Mouse (Mus musculus) hindbrain, embryonic 15.5 days (tissue): ENCODE data around the gene Prdm16. TPM values are rescaled to one million over a fixed set of nuclear protein-coding genes. Genes with fewer than 3 reads are reported as not detected.
A peak's percentile ranks its signal among the peaks of the same experiment; 100 is the strongest.

ENCODE experiments used
- ATAC-seq: fragments of 200-750 bp; cut with Nextera tagmentation; 2 replicates; pipeline ENCODE4 v1.8.0; 2017; ENCODE audit warnings: low read depth, moderate number of reproducible peaks, moderate TSS enrichment; ENCODE audit not compliant: low FRiP score
- H3K27ac ChIP-seq: fragments of 300-500 bp; sonication (generic); replicated peaks from 2 replicates; pipeline ENCODE4 v1.5.1; 2015; ENCODE audit warnings: mild to moderate bottlenecking, inconsistent platforms
- H3K27me3 ChIP-seq: fragments of 300-500 bp; sonication (generic); 2 replicates; pipeline ENCODE4 v1.6.1; 2015; ENCODE audit warnings: control low read depth, inconsistent platforms
- H3K36me3 ChIP-seq: fragments of 300-500 bp; sonication (generic); 2 replicates; pipeline ENCODE4 v1.6.1; 2015; ENCODE audit warnings: control low read depth, inconsistent platforms
- H3K4me1 ChIP-seq: fragments of 300-500 bp; sonication (generic); replicated peaks from 2 replicates; pipeline ENCODE4 v1.6.1; 2015; ENCODE audit warnings: control low read depth, inconsistent platforms
- H3K4me2 ChIP-seq: fragments of 300-500 bp; sonication (generic); 2 replicates; pipeline ENCODE4 v1.6.1; 2015; ENCODE audit warnings: moderate library complexity, mild to moderate bottlenecking, inconsistent platforms
- H3K4me3 ChIP-seq: fragments of 300-500 bp; sonication (generic); 2 replicates; pipeline ENCODE4 v1.5.1; 2015; ENCODE audit warnings: mild to moderate bottlenecking, inconsistent platforms
- H3K9ac ChIP-seq: fragments of 300-500 bp; sonication (generic); 2 replicates; pipeline ENCODE4 v1.6.1; 2015; ENCODE audit warnings: inconsistent platforms
- H3K9me3 ChIP-seq: fragments of 300-500 bp; sonication (generic); 2 replicates; pipeline ENCODE4 v1.6.1; 2016; ENCODE audit warnings: control low read depth, inconsistent platforms
- WGBS: fragments of 180-500 bp; shearing (Covaris S2); methylation state at CpG from one replicate; pipeline ENCODE4 v1.1.7; 2015; 5-methylcytosine and 5-hydroxymethylcytosine counted together
- polyA plus RNA-seq: library from polyadenylated mRNA; unstranded; fragments of >200 nt; fragmentation: Nextera tagmentation; extraction: Ambion mirVana; gene quantifications from 2 replicates; pipeline ENCODE4 v1.2.1, GENCODE M21; 2015

Gene Prdm16
- polyA plus RNA-seq, 1 experiment from 2014 or later, result 16.2 TPM

DNA sequence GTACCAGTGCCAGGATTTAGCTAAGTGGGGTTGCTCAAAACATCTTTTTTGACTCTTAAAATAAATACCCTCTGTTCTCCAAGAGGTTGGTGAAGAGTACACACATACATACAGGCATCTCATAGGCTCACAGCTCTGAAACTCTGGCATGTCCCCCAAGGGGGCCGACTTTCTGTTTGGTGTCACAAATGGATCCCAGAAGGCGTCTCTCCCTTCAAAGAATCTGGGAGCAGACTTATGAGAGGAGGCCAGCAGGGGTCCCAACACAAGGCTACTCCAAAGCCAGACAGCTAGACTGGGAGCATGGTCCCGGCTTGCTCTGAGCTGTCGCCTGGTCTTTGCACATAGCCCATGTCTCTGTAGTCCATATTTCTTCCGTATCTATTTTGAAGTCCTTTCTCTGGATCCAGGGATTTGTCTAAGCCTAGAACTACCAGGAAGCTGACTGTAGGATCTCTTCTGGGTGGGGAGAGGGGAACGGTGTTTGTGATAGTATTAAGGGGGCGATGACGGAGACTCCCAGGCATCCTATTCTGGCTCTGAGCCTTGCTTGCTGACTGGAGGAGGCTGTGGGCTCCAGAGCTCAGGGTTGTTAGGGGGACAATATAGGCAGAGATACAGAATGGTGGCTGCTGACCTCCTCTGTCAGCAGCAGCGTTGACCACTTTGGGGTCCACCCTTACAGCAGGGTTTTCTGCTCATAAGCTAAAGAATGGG, 156.0 kb downstream of the Prdm16 start:
- Histone ChIP-seq H3K27ac (no peak overlapping the region), H3K36me3 (no peaks in the 10 kb centered on the region), H3K9me3 (no peaks in the 10 kb centered on the region), H3K9ac (no peak overlapping the region), H3K4me3 (no peak overlapping the region), H3K27me3 (peaks cover 76% of the 10 kb centered on the region), H3K4me2 (no peak overlapping the region), H3K4me1 (0 out of 2 replicates have a peak, but pooled peaks cover 6% of the 10 kb centered on the region)
- 80% methylated on average over 9 of the region's 9 CpGs for WGBS
- ATAC-seq, result no peak

DNA sequence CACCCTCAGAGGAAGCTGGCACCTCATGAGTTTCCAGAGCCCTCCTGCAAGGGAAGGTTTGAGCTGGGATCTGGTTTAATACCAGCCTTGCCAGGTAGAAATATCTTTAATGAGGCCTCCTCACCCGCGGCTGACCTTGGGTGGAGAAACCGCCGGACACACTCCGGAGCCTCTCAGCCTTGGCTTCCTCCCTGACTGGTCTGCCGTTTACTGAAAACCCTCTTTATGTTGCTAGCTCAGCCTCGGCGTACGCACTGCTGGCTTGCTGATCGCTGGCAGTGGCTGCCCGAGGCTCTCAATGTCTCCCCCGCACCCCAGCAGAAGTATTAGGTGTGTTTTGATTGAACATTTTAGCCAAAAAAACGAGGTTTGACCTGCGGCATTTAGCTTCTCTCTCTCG, 156.5 kb downstream of the Prdm16 start:
- ATAC-seq, result no peak
- WGBS, result 70% methylated on average over 15 of the region's 15 CpGs
- H3K4me2 ChIP-seq, result no peak overlapping the region

DNA sequence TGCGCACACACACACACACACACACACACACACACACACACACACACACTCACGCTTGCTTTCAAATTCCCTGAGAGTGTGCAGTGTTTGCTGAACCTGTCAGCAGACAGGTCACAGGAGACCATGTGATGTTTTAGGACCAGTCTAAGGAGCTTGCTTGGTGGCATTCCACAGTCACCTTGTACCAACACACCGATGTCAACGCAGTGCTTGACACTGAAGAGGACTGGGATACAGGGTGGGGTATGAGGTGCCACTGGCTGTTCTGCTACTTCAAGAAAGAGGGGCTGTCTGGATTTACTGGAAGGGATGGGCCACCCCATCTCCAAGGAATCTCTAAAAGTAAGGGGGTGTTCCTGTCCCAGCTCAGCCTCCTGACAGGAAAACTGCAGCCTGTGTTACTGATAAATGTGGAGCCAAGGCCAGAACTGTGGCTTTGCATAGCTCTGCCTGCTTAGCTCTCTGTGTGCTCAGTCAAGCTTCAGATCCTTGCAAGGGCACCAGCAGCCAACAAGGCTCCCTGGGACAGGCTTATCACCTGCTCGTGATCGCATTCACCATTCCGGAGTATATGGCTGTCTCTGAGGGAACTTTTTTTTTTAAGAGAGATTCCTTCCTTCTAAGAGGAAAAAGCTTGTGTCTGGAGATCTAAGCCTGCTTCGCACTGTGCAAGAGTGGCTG, 157.6 kb downstream of the Prdm16 start:
- Histone ChIP-seq H3K4me3 (no peak overlapping the region), H3K27ac (no peak overlapping the region), H3K9ac (no peak overlapping the region), H3K4me2 (no peak overlapping the region), H3K36me3 (no peaks in the 10 kb centered on the region), H3K9me3 (no peaks in the 10 kb centered on the region), H3K4me1 (0 out of 2 replicates have a peak, but pooled peaks cover 6% of the 10 kb centered on the region), H3K27me3 (peaks cover 87% of the 10 kb centered on the region)
- ATAC-seq, result no peak
- WGBS, result 90% methylated on average over 8 of the region's 8 CpGs

More for the DNA sequence above, 156.5 kb downstream of the Prdm16 start:
- H3K4me1 ChIP-seq, result 0 out of 2 replicates have a peak, but pooled peaks cover 6% of the 10 kb centered on the region
- H3K9me3 ChIP-seq, result no peaks in the 10 kb centered on the region
- peaks cover 81% of the 10 kb centered on the region for H3K27me3 ChIP-seq
- H3K4me3 ChIP-seq, result no peak overlapping the region
- H3K9ac ChIP-seq, result no peak overlapping the region
- no peak overlapping the region for H3K27ac ChIP-seq
- H3K36me3 ChIP-seq, result no peaks in the 10 kb centered on the region

DNA sequence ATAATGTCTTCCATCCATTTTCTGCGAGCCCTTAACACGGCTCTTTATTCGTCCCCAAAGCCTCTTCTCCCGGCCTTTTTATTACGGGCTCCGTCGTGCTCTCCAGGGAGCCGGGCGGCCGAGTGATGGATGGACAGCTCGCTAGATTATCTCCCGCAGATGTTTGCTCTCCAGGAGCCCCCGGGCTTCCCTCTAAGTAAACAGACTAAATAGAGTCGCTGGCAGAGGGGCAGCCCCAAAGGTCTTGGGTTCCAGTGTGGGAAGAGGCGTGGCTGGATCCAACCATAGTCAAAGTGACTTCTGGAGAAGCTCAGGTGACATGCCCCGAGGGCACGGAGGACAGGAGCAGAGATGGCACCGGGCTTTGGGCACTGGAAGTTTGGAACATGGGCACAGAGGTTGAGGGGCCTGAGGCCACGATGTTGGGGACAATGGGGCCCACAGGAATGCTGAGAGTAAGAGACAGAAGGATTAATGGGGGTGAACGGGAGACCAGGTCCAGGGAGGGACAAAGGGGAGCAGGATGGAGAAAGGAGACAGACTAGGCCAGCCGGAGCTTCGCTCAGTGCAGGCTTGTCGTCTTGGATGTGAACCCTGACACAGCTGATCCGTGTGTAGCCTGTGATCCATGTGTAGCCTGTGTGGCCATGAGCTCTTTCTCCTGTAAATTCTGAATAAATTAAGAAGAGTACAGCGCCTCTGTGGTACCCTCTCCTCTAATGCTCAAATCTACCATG, 162.9 kb downstream of the Prdm16 start:
- Histone ChIP-seq H3K36me3 (no peaks in the 10 kb centered on the region), H3K27ac (no peak overlapping the region), H3K4me3 (no peak overlapping the region), H3K27me3 (peaks cover 79% of the 10 kb centered on the region), H3K9me3 (no peaks in the 10 kb centered on the region), H3K4me1 (peaks cover 31% of the 10 kb centered on the region), H3K9ac (no peak overlapping the region), H3K4me2 (no peak overlapping the region)
- ATAC-seq, result peak; percentile 10; the same call in 1 of the 2 replicates
- 13% methylated on average over 25 of the region's 25 CpGs for WGBS

DNA sequence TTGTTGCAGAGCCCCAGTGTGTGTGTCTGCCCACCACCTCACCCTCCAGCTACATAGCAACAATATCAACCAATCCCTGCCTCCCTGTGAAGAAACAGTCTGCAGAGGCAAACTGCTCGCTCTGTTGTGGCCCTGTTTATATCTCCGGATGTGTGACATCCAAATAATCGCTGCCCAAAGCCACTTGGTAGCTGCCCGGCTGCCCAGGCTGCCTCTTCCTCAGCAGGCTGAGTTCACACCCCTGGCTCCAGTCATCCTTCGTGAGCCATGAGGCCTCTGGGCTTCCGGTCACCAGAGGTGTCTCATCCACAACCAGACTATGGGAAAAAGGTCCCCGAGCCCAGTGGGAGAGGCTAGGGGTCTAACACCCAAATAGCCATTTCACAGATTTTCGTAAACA, 164.1 kb downstream of the Prdm16 start:
- WGBS, result 24% methylated on average over 8 of the region's 8 CpGs
- Histone ChIP-seq H3K9me3 (no peaks in the 10 kb centered on the region), H3K27ac (peak overlapping the region; percentile 36), H3K9ac (no peak overlapping the region), H3K4me1 (peaks cover 31% of the 10 kb centered on the region), H3K27me3 (peaks cover 79% of the 10 kb centered on the region), H3K36me3 (no peaks in the 10 kb centered on the region), H3K4me3 (no peak overlapping the region), H3K4me2 (no peak overlapping the region)
- ATAC-seq, result no peak

DNA sequence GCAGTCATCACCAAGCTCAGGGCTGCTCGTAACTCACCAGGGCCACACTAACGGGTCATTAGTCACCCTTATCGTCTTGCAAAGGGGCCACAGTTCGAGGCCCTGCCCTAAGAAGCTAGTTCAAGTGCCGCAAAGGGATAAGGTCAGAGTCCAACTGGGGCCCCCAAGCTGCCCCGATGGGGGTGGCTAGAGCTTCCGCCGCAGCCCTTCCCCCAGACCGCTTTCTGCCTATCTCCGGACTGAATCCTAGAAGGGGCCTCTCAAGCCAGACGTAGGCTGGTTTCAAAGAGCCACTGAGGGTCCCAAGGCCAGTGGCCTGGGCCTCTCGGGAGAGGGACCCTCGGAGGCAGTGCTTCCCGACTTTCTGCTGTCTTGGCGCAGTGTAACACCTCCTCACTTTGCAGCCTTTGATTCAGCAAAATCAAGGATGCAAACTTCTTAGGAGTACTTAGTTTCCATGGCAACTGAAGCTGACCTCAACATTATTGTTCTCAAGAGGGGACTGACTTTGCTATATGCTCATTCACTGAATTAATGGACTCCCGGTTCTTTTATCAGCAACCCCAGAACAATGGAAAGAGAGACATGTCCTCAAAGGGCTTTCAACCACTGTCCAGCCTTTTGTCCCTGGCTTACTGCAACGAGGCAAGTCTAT, 165.1 kb downstream of the Prdm16 start:
- Histone ChIP-seq H3K4me2 (peak overlapping the region; percentile 21; the same call in 1 of the 2 replicates), H3K36me3 (no peaks in the 10 kb centered on the region), H3K27me3 (peaks cover 78% of the 10 kb centered on the region), H3K27ac (no peak overlapping the region), H3K4me1 (peaks cover 31% of the 10 kb centered on the region), H3K9ac (no peak overlapping the region), H3K9me3 (no peaks in the 10 kb centered on the region), H3K4me3 (no peak overlapping the region)
- ATAC-seq, result 0 out of 2 replicates have a peak, but pooled peaks have one; percentile 42
- 11% methylated on average over 17 of the region's 17 CpGs for WGBS

DNA sequence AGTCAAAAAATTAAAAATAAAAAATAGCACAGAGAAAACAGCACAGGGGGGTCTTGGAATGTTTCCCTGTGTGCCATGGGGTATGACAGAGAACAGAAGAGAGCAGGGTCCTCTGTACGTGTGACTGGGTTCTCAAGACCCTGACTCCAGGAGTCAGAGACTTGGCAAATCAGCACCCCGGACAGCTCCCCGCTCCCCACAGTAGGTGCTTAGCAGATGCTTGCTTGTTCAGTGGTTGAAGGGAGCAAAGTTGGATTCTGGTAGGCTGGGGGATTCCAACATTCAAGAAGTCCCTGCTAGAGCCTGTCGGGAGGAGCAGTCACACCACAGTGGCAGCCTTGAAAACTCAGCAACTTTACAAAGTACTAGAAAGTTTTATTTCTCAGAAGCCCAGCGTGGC, 170.4 kb downstream of the Prdm16 start:
- H3K4me2 ChIP-seq, result no peak overlapping the region
- H3K4me3 ChIP-seq, result no peak overlapping the region
- no peaks in the 10 kb centered on the region for H3K9me3 ChIP-seq
- no peak for ATAC-seq
- WGBS, result 35% methylated on average over 5 of the region's 5 CpGs
- no peaks in the 10 kb centered on the region for H3K36me3 ChIP-seq
- H3K27ac ChIP-seq, result no peak overlapping the region
- peaks cover 74% of the 10 kb centered on the region for H3K27me3 ChIP-seq
- no peak overlapping the region for H3K9ac ChIP-seq
- peaks cover 14% of the 10 kb centered on the region for H3K4me1 ChIP-seq

DNA sequence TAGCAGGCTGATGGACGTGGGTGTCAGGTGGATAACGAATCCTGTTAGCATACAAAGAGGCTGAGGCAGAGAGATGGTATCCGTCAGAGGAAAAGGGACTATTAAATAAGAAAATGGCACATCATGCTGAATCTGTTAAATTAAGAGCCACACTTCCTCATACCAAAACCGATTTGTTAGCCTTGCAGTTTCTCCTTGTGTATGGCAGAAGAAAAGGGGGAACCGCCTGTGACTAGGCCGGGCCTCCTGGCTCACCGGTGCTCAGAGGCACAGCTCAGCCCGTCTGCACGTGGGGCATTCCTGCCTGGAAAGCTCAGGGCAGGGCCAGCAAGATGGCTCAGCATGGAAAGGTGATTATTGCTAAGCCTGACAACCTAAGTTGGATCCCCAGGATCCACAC, 171.6 kb downstream of the Prdm16 start:
- Histone ChIP-seq H3K36me3 (no peaks in the 10 kb centered on the region), H3K4me1 (peaks cover 9% of the 10 kb centered on the region), H3K4me2 (no peak overlapping the region), H3K27ac (no peak overlapping the region), H3K9me3 (no peaks in the 10 kb centered on the region), H3K27me3 (peaks cover 75% of the 10 kb centered on the region), H3K4me3 (no peak overlapping the region), H3K9ac (no peak overlapping the region)
- WGBS, result 59% methylated on average over 9 of the region's 9 CpGs
- no peak for ATAC-seq

DNA sequence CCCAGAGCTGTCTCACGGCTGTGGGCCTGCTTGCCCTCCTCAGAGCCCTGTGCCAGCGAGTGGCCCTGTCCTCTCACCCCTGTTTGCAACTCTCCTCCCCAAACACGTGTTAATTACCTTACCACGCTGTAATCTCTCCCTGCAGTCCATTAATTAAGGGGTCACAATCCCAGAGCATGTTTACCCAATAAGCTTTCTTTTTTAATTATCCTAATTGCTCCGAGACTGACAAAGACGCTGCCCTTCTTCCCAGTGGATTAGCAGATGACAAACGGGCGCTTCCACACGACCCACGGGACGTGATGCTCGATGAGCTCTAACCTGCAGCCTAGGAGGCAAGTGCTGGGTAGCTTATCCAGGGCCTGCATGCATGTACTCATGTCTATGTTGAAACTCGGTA, 176.7 kb downstream of the Prdm16 start:
- no peak for ATAC-seq
- no peak overlapping the region for H3K4me3 ChIP-seq
- 48% methylated on average over 13 of the region's 13 CpGs for WGBS
- no peak overlapping the region for H3K9ac ChIP-seq
- H3K9me3 ChIP-seq, result no peaks in the 10 kb centered on the region
- H3K27me3 ChIP-seq, result peaks cover 39% of the 10 kb centered on the region
- no peaks in the 10 kb centered on the region for H3K36me3 ChIP-seq
- peaks cover 21% of the 10 kb centered on the region for H3K4me1 ChIP-seq
- H3K4me2 ChIP-seq, result no peak overlapping the region
- no peak overlapping the region for H3K27ac ChIP-seq

DNA sequence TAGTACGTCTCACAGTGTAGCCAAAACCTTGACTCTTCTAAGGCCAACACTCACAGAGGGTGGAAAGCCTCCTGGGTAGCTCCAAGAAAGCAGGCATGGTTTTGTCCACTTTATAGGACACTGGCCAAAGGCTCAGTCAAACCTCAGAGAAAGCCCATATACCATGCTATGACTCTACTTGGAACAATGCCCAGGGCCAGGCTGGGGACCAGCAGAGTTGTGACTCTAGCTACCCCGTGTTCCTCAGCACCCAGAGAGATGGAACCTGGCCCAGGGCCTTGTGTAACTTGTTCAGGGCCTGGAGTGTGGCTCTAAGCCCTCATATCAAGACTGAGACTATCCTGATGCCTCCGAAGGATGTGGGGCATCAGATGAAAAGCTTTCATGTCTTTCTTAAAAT, 178.9 kb downstream of the Prdm16 start:
- 83% methylated on average over 3 of the region's 3 CpGs for WGBS

DNA sequence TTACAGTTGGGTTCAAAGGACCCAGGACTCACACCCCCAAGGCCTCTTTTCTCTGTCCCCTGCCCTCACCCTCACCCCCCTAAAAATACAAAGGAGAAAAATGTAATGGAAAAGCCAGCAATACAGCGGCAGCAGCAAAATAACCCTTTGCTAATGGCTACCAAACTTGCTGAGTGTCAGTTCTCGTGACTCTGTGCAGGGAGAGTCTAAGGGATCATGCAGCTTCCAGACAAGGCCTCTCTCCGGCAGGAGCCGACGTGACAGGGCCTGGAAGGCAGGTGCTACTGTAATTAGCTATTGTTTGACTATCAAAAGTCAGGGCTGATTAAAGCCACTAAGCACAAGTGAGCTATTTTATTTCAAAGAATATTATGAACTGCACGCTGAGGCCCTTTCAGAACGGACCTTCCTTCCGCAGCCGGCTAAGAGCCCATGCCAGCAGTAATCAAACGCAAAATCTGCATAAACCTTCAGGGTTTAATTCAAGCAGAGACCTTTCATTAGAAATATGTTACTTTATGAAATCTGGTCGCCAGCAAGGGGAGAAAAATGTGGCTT, 180.3 kb downstream of the Prdm16 start:
- Histone ChIP-seq H3K4me2 (no peak overlapping the region), H3K36me3 (no peaks in the 10 kb centered on the region), H3K4me3 (no peak overlapping the region), H3K27ac (no peak overlapping the region), H3K9me3 (no peaks in the 10 kb centered on the region), H3K4me1 (peaks cover 17% of the 10 kb centered on the region), H3K9ac (no peak overlapping the region), H3K27me3 (peaks cover 23% of the 10 kb centered on the region)
- 45% methylated on average over 11 of the region's 11 CpGs for WGBS
- no peak for ATAC-seq

More for the DNA sequence above, 178.9 kb downstream of the Prdm16 start:
- Histone ChIP-seq H3K27me3 (peaks cover 27% of the 10 kb centered on the region), H3K9ac (no peak overlapping the region), H3K27ac (no peak overlapping the region), H3K4me3 (no peak overlapping the region), H3K4me2 (no peak overlapping the region), H3K36me3 (no peaks in the 10 kb centered on the region), H3K4me1 (peaks cover 17% of the 10 kb centered on the region), H3K9me3 (no peaks in the 10 kb centered on the region)
- ATAC-seq, result no peak
